Mouse (Mus musculus) urinary bladder, postnatal 25 days (tissue): ENCODE measurements at regions not wholly inside any gene's neighbourhood (a gene's known extent, or its start where the extent isn't known, plus 50 kb on each side); places are given as distances from the start of the nearest gene placed in this dataset.
"Not testable (repeated sequence)": the region's sequence is repeated elsewhere in the genome, so short reads cannot be mapped to it uniquely, and the experiment has no call there.

ENCODE experiments used
- DNase-seq: peaks from one replicate; pipeline ENCODE4 v3.0.0; 2022; ENCODE audit warnings: low spot score

DNA sequence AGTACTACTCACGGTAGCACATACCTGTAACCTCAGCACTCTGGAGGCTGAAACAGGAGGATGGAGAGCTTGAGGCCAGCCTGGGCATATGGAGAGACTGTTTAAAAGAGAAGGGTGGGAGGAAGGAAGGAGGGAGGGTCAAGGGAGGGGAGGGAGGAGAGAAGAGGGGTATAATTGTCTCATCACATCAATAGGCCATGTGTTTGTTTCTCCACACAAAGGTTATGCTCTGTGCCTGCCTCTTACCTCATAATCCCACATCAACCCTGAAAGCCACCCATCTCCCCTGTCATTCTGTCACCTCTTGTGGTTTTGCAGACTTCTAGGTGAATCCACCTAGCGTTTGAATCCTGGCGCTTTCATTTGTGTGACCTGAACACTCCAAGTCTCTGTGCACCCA lies 210.3 kb downstream of the Trim29 start:
- no peak for DNase-seq

DNA sequence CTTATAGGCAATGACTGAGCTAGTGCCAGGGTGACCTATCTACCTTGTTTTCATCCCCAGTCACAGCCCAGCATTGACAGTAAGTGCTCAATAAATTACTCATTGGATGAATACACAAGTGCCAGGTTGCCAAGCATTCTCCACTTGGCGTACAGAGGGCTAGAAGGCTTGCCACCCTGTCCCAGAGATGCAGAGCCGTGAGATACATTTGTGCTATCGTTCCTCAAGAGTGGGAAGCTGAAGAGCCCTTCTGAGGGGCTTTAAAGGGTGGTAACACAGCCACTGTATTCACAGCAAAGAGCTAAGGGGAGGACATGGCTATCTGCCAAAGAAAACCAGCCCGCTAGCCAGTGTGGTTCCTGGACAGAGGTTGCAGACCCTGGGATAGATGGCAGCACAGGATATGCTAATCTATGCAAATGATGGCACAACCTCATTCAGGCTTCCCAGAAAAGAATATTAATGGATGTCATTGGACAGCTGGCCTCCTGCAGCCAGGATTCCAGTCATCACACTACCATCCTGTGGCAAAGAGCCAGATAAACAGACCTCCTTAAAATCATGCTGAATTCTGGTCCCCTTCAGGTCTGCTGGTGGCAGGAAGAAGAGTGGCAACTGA lies 214.4 kb downstream of the Trim29 start:
- DNase-seq, result no peak

DNA sequence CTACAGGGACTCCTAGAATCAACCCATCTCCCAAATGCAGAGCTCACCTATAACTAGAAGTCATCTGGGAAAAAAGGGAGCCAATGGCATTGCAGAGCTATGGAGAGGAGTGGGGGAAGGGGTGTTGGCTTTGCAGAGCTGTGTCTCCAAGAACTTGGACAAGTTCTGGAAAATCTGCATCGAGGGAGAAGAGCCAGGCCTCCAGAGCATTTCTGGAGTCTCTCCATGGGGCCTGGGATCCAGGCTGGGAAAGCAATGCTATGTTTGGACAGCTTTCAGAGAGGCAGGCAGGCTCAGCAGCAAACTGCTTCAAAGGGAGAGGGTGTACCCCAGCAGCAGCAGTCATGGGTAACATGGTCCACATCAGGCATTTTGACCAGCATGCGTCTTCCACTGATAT lies 211.6 kb upstream of the Nectin1 start:
- no peak for DNase-seq

DNA sequence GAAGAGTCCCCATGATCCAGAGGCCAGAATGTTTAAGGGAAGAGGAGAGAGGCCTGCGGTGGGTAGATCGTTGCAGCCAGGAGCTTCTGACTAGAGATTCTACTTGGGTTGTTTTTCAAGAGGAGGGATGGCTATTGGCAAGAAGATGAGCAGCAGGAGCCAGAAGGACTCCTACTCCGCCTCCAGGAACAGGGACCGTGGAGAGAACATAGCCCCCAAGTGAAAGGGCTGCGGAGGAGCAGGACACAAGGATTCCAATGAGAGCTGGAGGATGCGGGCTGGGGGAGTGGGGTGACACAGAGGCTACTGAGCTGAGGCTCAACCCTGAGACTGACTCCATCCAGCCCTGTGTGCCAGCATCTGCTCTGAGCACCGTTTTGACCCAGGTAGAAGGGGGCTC lies 207.8 kb upstream of the Nectin1 start:
- no peak for DNase-seq

DNA sequence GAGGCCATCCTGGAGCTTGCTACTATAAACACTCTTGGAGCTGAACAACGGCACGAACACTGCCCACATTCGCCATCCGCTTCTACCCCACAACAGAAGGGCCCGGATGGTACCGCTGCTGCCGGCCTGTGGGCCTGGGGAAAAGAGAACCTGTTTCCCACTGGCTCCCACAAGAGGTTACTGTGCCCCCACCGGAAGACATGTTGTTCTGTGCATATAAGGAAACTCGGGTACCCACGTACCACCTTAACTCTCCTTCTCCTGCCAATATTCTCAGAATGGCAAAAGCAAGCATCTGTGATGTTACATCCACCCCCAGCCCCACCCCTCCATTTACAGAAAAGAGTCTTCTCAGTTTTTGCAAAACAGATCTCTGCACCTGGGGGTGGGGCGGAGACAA lies 206.7 kb upstream of the Nectin1 start:
- no peak for DNase-seq

DNA sequence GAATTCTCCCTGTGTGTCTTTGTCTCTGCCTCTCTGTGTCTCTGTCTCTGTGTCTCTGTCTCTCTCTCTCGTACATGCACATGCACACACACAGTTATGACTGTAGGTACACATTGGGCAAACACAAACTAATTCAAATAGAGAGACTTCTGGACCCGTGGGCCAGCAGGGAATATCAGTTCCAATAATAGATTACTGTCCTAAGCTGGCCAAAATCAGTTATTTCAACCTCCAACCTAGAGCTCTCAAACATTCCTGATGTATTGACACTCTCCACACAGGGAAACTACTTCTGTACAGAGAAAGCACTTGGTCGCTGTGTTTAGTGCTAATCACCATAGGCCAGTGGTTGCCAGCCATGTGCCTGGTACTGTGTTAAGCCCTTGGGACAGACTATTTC lies 203.7 kb upstream of the Nectin1 start:
- DNase-seq, result no peak

DNA sequence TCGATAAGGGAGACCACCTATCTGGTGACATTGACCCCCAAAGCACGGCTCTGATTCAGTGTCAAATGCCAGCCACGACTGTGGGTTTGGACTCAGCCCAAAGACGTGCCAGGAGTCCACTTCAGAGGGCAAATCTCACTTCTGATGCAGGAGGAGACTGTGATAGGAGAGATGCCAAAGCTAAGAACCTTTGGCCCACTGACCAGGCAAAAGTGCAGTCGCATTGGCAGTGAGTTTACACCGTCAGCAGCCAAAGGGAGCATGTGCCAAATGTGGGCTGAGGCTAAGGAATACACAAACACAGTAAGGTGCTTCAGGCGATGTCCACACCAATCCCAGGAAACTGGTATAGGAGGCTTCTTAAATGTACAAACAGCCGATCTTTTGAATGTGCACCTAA lies 202.6 kb upstream of the Nectin1 start:
- DNase-seq, result no peak

DNA sequence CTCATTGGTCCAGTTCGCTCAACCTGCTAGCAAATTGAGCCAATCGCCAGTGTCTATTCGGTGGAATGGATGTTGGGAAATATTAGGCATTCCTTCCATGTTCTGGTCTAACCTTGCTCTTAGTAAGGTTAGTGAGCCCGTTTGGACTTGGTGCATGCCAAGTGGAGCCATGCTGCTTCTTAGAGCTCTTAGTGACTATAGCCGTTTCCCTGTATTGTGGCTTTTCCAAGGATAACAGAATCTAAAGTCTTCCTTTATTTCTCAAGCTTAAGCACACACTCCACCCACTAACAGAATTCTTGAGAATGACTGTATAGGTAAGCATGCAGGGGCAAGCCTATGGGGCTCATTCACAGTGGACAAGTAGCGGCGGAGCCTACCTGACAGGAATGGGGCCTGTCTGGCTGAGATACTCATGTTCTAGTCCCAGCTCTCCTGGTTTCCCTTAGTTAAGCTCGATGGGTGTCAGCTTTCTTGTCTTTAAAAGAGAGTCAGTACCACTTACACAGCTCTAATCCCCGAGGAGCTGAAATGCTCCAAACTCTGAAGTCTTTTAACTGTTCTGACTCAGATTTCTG lies 201.6 kb upstream of the Nectin1 start:
- DNase-seq, result no peak

DNA sequence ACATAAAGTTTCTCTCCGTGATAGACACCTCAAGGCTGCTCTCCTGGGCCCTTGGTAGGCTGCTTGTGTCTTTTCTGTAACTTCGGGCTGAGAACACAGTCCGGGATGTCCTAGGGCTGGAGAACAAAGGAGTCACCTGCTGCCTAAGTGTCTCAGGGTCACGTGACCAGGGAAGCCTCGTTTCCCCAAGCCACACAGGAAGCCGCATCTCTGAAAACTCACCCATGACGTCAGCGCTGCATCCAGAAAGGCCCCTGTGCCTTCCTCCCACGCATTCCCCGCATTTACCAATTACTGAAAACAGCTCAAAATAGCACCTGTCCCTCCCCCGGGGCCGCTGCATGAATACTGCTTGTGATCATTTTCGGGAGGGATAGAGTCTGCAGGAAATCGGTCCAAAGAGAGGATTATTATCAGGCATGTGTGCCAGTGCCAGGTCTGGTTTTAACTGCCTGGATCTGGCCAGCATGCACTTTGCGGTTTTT lies 198.7 kb upstream of the Nectin1 start:
- DNase-seq, result no peak

DNA sequence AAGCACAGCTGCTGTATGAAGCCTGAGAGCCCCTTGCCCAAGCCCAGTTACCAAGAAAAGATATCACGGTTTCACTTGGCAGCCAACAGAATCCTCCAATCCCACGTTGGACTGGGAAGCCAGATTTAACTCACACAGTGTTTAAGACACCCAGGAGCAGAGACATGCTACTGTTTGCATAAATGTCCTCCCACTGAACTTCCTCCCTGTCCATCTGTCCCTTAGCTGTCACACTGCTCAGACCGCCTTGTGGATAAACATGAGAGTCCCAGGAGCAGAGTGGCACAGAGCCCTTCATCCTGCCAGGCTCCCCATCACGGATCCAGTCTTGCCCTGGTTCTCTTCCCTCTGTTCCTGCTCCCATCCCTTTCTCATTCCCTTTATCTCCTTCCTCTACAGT lies 194.9 kb upstream of the Nectin1 start:
- DNase-seq, result no peak

DNA sequence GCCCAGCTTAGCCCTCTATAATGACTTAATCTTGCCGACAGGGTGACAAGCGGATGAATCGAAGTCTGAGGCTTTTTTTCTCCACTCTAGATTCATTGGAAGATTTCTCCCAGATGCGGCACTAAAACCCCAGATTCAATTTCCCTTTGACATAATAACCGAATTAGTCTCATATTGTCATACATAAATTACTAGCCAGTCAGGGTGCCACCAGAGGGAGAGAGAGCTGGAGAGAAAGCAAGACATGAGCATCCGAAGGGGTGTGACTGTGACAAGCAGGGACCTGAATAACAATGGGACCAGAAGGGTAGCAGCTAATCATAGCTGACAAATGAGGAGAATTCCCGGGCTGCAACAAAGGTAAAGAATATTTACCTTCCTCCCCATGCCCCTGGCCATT lies 194.5 kb upstream of the Nectin1 start:
- no peak for DNase-seq

DNA sequence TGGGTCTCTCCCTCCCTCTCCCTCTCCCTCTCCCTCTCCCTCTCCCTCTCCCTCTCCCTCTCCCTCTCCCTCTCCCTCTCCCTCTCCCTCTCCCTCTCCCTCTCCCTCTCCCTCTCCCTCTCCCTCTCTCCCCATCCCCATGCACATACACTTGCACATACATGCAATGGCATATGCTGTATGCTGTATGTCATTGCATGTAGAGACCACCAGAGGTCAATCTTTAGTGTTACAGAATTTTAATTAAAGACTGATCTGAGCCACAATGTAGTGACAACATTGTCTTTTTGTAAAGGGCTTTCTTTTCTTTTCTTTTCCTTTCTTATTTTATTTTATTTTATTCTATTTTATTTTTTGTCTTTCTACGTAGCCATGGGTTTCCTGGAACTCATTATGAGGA lies 191.0 kb upstream of the Nectin1 start:
- DNase-seq, result not testable (repeated sequence)

DNA sequence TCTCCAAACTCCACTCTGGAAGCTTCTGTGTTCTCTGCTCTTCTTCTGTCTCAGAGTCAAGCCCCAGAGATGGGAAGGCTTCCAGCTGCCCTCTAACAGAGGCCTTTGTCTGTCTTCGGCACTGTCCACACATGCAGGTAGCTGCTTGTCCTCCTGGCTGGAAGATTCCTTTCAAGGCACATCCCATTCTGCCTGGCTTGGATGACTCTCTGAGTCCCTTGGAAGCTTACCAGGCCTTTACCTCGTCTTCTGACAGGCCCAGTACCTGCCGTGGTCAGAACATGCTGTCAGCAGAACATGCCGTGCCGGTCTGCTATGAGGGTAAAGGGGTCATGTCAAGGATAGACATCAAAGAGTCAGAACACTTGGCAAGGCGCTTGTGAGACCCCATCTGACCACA lies 181.8 kb upstream of the Nectin1 start:
- no peak for DNase-seq

DNA sequence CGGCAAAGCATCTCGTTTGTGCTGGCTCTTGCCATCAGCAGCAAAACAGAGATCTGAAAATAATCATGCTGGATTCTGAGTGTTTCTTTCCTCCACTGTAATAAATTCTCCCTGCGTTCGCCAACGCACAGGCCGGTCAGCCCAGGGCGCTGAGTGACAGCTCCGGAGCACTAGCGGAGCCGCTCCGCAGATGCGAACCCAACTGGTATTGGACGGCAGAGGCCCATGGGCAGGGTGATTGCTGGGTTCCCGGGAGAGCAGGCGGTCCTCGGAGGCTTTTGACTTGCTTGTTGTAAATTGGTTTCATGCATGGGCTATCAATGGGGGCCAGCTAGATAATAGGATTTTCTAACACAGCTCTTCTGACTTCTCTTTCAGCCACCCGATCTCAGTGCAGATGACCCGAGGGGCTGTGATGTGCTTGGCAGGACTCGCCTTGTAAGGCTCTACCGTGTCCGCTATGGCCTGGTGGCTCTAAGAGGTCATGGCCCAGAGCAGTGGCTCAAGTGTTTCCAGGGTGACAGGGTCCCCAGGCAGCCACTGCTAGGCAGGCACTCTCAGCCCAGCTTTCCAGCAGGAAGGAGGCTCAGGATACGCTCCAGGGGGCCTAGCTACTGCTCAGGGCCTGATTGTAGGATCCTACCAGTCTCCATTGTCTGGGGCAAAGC lies 179.4 kb upstream of the Nectin1 start:
- no peak for DNase-seq

DNA sequence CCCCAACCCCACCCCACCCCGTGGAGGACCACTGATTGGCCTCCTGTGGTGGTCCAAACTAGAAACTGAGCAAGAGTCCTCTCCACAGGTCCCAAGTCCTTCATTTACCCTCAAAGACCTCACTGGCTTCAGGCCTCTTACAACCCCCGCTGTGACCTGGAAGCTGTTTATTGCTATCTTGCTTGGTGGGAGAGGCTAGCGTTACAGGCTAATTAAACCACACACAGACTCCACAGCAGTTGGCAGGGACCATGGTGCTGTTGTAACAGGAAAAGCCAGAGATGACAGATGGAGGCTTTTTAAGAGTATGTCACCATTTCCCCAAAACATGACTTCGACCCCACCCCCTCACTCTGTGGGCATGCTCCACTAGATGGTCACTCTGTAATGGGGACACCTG lies 174.9 kb upstream of the Nectin1 start:
- no peak for DNase-seq

DNA sequence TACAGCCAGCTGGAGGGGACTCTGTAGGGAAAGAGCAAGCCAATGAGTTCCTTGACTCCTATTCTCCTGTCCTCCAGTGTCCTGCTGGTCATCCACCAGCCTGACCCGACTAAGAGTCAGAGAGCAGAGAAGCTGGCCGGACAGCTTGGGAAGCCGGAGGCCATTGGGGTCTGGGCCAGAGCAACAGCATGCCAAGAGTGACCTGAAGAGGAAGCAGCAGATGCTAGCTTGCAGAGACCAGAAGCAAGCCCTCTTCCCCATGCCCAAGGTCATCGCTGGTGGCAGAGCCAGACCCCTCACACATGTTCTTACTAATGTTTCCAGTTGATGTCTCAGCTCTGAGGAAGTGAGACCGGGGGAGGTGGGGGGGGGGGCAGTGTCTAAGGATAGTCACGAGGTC lies 172.7 kb upstream of the Nectin1 start:
- no peak for DNase-seq

DNA sequence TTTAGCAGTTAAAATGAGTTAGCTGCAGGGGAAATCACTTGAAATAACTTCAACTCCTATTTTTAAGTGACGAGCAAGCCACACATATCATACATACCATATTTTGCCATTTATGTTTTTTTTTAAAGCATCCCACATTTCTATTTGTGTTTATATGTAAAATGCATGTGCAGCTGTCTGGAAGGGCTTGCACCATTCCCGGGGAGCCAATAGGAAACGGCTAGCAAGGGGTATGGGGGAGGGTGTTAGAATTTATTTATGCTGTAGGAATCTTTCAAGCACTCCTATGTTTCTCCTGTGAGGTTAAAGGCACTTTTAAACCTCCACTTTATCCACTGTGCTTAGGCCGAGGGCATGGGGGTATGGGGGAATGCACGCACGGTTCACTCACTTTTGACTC lies 168.1 kb upstream of the Nectin1 start:
- no peak for DNase-seq

DNA sequence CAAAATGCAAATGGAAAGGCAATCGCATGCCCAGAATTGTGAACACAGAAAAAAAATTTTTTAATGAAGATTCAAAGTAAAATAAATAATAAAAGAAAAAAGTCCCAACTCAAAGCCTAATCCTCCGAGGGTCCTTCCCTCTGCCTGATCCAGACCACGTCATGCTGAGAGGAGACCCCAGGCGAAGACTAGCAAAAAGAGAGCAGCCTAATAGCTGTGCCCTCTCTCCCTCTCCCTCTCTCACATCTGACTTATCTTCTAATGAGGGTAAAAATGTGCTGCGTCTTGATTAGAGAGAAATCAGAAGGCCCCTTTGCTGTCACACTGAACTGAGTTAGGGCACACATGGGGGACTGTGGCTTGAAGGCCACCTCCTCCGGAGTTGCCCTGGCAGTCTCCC lies 163.1 kb upstream of the Nectin1 start:
- DNase-seq, result no peak

DNA sequence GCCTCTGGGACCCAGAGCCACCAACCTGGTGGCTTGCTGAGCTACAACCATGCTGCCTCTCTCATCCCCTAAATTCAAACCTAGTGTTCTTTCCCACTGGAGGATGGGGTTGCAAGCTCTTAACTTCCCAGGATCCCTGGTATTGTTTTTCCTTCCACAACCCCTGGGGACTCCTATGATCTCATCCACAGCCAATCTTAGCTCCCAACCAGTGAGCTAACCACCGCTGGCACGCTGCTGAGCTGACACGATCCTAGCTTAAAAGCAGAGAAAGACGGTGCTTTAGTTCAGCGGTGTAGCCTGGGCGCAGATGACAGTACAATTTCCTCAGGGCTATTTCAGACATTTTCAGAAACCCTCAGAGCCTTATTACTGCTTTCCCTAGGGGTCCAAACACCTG lies 158.2 kb upstream of the Nectin1 start:
- no peak for DNase-seq

DNA sequence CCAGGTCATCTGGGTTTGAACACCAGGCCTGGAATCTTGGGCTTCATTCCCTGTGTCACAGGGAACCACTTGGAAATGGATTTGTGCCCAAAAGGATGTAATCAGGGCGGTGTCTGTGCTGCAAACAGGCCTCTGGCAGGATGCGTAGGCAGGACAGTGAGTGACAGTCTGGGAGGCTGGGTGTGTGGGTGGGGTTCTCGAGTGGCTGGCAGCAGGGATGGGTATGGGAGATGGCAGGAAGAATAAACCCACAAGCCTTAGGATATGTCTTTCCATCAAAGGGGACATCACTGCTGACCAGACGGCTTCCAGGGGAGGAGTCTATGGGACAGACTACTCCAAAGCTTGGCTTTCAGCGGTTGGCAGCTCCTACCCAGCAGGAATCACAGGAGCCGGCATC lies 150.5 kb upstream of the Nectin1 start:
- no peak for DNase-seq

DNA sequence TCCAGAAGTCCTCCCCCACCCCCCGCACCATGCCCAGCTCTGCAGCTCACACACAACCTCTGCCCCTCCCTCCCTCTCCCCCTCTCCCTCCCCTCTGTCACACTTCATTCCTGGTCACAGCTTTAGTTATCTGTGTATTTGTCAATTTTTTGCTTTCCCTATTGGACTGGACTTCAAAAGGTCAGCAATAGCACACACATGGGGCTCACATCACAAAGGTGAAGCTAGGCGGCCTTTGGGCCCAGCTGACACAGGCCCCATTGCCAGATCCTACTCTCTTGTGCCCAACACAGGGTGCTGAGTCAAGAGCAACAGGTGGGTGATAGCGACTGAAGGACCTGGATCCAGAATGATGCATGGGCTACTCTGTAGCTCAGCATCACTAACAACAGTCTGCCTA lies 149.0 kb upstream of the Nectin1 start:
- no peak for DNase-seq

DNA sequence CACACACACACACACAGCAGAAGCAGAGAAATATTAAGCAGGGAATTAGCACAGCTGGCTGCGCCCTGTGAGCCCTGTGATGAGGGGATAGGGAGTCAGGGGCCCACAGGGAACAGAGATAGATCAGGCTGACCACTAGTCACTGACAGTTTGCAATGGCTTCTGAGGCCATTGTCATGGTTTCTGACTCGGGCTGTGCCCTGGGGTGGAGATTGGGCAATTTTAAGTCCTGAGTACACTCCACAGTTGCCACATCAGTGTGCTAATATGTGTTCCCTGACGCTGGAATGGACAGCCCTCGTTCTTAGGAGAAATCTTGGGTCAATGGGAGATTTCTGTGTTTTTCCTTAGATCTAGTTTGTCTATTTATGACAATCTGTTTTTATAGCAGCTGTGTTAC lies 148.3 kb upstream of the Nectin1 start:
- DNase-seq, result no peak

DNA sequence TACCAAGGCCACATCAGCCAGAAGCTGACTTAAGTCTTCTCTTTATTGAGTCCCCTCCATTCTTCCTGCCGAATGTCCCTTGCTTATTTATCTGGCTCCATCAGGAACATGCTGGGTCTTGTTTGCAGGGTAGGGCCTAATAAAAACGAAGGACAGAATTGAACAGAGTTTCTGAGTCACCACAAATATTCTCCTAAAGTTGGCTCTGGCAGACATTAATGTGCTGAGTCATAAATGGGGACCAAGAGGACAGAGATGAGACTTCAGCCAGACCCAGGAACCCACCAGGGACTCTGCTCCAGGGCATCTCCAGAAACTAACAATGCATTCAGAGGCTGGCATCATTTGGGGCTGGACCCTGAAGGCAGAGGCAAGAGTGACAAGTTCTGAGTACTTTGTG lies 143.4 kb upstream of the Nectin1 start:
- no peak for DNase-seq

DNA sequence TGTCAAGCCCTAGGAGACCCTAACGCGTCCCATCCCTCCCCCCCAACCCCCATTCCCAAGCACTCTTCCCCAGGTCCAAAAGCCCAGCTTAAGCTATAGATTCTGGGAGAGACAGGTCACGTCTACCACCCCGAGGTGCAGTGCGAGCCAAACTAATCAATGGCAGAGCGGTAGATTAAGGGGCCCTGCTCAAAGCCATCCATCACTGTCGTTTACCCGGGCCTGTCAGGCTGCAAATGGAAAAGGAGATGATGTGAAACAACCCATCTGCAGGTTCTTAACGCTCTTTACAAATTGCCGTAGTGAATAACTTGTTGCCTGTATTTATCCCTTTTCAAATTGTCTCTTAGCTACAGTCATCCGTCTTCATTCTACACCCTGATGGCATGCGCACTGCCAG lies 126.2 kb upstream of the Nectin1 start:
- no peak for DNase-seq
